Mouse (Mus musculus) G1E (cell line): ENCODE measurements around the gene Mmrn2.

Source experiments
- CTCF ChIP-seq: IDR thresholded peaks from 2 replicates; pipeline ENCODE4 v1.5.1; 2012; ENCODE audit warnings: low read depth, low read length, inconsistent platforms, mixed read lengths
- GATA1 ChIP-seq: IDR thresholded peaks from 2 replicates; pipeline ENCODE4 v1.6.1; 2012; ENCODE audit warnings: borderline replicate concordance, low read length, inconsistent platforms, mixed read lengths
- POLR2AphosphoS5 ChIP-seq: IDR thresholded peaks from 2 replicates; pipeline ENCODE4 v1.6.1; 2012; ENCODE audit warnings: low read depth, low read length, inconsistent platforms; ENCODE audit not compliant: insufficient replicate concordance

DNA sequence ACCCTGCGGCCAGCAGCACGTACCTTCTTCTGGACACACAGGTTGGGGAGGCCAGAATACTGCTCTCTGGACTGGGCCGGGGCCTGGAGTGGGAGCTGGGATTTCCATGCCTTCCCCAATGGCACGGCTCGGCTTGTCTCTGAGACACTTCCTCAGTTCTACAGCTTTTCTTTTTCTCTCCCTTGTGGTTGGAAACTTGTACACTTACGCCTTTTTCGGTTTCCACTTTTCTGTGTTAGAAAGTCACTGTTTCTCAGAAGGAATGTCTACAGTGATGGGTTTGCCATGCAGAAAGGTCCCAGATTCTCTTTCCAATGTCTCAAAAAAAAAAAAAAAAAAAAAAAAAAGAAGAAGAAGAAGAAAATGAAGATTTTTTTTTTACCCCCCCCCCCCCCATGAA, 28.2 kb downstream of the Mmrn2 start:
- TF ChIP-seq CTCF (no peak), POLR2AphosphoS5 (no peak), GATA1 (no peak)
